Mouse (Mus musculus) heart, embryonic 16.5 days (tissue): ENCODE data around the gene Orc5. TPM values are rescaled to one million over a fixed set of nuclear protein-coding genes. Genes with fewer than 3 reads are reported as not detected.
"Not testable (repeated sequence)": the region's sequence is repeated elsewhere in the genome, so short reads cannot be mapped to it uniquely, and the experiment has no call there.

Experiments used
- ATAC-seq: fragments of 200-750 bp; cut with Nextera tagmentation; replicated peaks from 2 replicates; pipeline ENCODE4 v1.8.0; 2017; ENCODE audit warnings: moderate number of reproducible peaks; ENCODE audit not compliant: insufficient read depth, low FRiP score; ENCODE audit errors: extremely low read depth
- H3K27ac ChIP-seq: fragments of 300-500 bp; sonication (generic); 2 replicates; pipeline ENCODE4 v1.5.1; 2014; ENCODE audit warnings: mild to moderate bottlenecking, low read length, control low read depth, moderate library complexity
- H3K27me3 ChIP-seq: fragments of 300-500 bp; sonication (generic); 2 replicates; pipeline ENCODE4 v1.6.1; 2014; ENCODE audit warnings: low read length, mixed read lengths; ENCODE audit not compliant: control insufficient read depth, insufficient read depth
- H3K36me3 ChIP-seq: fragments of 300-500 bp; sonication (generic); 2 replicates; pipeline ENCODE4 v1.6.1; 2014; ENCODE audit not compliant: control insufficient read depth, insufficient read depth
- H3K4me1 ChIP-seq: fragments of 300-500 bp; sonication (generic); 2 replicates; pipeline ENCODE4 v1.6.1; 2014; ENCODE audit warnings: low read length, mixed read lengths; ENCODE audit not compliant: control insufficient read depth, insufficient read depth
- H3K4me2 ChIP-seq: fragments of 300-500 bp; sonication (generic); 2 replicates; pipeline ENCODE4 v1.6.1; 2014; ENCODE audit warnings: low read depth, mild to moderate bottlenecking, control low read depth, low read length
- H3K4me3 ChIP-seq: fragments of 300-500 bp; sonication (generic); 2 replicates; pipeline ENCODE4 v1.5.1; 2014; ENCODE audit warnings: mild to moderate bottlenecking, control low read depth, low read length
- H3K9ac ChIP-seq: fragments of 300-500 bp; sonication (generic); 2 replicates; pipeline ENCODE4 v1.6.1; 2014; ENCODE audit warnings: low read length, control low read depth
- H3K9me3 ChIP-seq: fragments of 300-500 bp; sonication (generic); replicated peaks from 2 replicates; pipeline ENCODE4 v1.6.1; 2016; ENCODE audit warnings: low read length; ENCODE audit not compliant: control insufficient read depth
- WGBS: fragments of 180-500 bp; shearing (Covaris S2); extraction: QIAGEN DNeasy Blood & Tissue Kit; methylation state at CpG from one replicate; pipeline ENCODE4 v1.1.7; 2014; 5-methylcytosine and 5-hydroxymethylcytosine counted together
- polyA plus RNA-seq: library from polyadenylated mRNA; unstranded; fragments of >200 nt; fragmentation: Nextera tagmentation; extraction: Ambion mirVana; gene quantifications from 2 replicates; pipeline ENCODE4 v1.2.1, GENCODE M21; 2015

Gene Orc5
- polyA plus RNA-seq, 1 experiment from 2014 or later: 29.3 TPM

DNA sequence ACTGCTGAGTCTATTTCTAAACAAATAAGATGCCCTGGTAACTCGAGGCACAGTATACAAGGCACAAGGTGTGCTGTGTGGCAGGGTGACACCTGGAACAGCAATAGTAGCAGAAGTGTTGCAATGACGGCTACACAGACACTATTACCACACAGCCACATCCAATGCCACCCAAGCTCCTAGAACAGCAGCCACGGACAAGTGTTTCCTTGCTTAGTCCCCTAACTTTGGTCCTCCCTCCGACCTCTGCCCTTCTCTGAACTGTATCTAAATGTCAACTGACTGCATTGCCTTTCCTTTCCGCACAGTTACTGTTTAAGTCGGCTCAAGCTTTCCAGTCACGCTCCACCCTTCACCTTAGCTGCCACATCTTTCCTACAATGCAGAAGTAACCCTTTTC, 36.0 kb downstream of the Orc5 start:
- H3K4me3 ChIP-seq, H3K9me3 ChIP-seq, H3K4me2 ChIP-seq, H3K27ac ChIP-seq, H3K36me3 ChIP-seq, H3K9ac ChIP-seq, H3K4me1 ChIP-seq, ATAC-seq, H3K27me3 ChIP-seq: not testable (repeated sequence)
- no CpG with 5 or more reads among the region's 7 CpGs for WGBS

DNA sequence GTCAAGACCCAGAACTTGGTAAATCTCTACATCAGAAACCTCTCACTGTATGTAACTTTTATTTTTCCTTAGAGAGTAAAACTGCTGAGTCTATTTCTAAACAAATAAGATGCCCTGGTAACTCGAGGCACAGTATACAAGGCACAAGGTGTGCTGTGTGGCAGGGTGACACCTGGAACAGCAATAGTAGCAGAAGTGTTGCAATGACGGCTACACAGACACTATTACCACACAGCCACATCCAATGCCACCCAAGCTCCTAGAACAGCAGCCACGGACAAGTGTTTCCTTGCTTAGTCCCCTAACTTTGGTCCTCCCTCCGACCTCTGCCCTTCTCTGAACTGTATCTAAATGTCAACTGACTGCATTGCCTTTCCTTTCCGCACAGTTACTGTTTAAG, 37.6 kb downstream of the Orc5 start:
- no CpG with 5 or more reads among the region's 5 CpGs for WGBS
- H3K36me3 ChIP-seq, ATAC-seq, H3K4me3 ChIP-seq, H3K4me1 ChIP-seq, H3K27me3 ChIP-seq, H3K4me2 ChIP-seq, H3K27ac ChIP-seq, H3K9ac ChIP-seq, H3K9me3 ChIP-seq: not testable (repeated sequence)

DNA sequence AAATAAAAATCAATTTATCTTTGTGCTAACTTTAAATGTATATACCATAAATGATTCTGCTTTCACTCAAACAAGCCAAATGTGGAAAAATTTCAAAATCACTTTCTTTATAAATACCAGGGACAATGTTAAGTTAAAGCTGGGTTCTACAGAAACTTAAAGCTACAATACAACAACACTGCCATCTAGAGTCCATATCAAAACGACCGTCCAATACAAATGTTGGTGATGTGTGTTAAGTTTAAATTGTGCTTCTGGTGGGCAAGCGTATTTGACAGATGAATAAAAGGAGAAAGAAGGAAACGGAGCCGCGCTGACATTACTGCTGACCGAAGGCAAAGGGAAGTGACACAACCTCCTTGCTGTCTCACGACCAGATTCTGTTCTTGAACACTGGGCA, 38.4 kb downstream of the Orc5 start:
- no peak for ATAC-seq
- Histone ChIP-seq H3K9me3 (no peaks in the 10 kb centered on the region), H3K4me2 (no peak overlapping the region), H3K27ac (no peak overlapping the region), H3K36me3 (peaks cover 4% of the 10 kb centered on the region; the same call in 1 of the 2 replicates), H3K4me1 (no peaks in the 10 kb centered on the region), H3K27me3 (no peaks in the 10 kb centered on the region), H3K4me3 (no peak overlapping the region), H3K9ac (no peak overlapping the region)
- 64% methylated on average over 8 of the region's 8 CpGs for WGBS

DNA sequence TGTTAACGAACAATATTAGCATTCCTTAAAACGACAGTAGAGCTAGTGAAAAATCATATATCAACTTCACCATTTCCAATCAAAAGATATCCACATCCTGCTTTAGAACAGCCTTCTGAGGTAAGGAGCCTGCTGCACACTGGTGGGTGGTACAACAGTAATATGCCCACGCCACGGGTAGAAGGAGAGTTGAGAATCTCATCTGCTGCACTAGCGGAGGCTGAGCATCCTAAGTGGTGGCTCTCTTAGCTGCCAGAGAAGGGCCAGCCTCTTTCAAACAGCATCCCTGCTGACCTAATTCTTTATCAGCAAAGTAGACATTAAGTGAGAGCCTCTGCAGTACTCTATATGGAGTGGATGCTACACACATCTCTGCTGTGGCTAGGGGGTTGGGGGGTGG, 41.7 kb downstream of the Orc5 start:
- 83% methylated on average over 5 of the region's 5 CpGs for WGBS
- peaks cover 2% of the 10 kb centered on the region; the same call in 1 of the 2 replicates for H3K36me3 ChIP-seq
- no peaks in the 10 kb centered on the region for H3K9me3 ChIP-seq
- H3K4me1 ChIP-seq: no peaks in the 10 kb centered on the region
- H3K4me2 ChIP-seq: no peak overlapping the region
- no peak overlapping the region for H3K4me3 ChIP-seq
- H3K27ac ChIP-seq: no peak overlapping the region
- H3K9ac ChIP-seq: no peak overlapping the region
- no peak for ATAC-seq
- no peaks in the 10 kb centered on the region for H3K27me3 ChIP-seq

DNA sequence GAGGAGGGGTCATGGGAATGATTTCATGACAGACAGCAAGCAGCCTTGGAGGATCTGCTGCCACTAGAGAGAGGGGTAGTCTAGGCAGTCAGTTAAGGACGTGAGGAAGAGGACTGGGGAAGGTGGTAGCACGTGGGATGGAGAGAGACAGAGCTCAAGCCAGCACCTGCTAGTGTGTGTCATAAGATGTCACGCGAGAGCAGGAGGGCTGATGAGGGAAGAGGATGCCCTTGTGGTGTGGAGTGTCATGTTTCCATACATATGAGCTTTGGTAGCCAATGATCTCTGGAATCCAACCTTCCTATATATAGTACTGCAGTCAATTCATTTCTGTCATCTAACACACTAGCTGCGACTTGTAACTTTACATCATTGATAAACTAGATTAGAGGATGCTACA, 50.8 kb downstream of the Orc5 start:
- H3K4me2 ChIP-seq: no peak overlapping the region
- no peaks in the 10 kb centered on the region for H3K4me1 ChIP-seq
- H3K9me3 ChIP-seq: no peaks in the 10 kb centered on the region
- no peak overlapping the region for H3K4me3 ChIP-seq
- no peaks in the 10 kb centered on the region for H3K27me3 ChIP-seq
- H3K36me3 ChIP-seq: peaks cover 18% of the 10 kb centered on the region
- WGBS: 82% methylated on average over 5 of the region's 5 CpGs
- no peak overlapping the region for H3K9ac ChIP-seq
- H3K27ac ChIP-seq: no peak overlapping the region
- no peak for ATAC-seq

DNA sequence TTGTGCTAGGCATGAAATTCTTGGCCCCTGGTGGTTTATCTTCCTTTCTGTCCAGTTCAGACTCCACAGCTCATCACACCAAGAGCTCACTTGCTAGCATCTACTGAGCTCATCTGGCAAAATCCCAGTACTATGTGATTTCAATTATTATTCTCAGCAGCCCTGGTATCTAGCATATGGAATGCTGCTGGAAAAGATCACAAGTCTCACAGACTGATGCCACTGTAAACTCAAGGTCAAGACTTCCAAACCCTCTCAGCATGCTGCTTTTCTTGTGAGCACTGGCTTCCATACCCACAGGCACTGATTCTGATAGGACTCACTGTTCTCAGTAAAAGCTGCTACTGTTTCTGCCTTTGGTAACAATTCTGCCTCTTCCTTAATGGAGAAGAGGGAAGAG, 59.1 kb downstream of the Orc5 start:
- Histone ChIP-seq H3K36me3 (no peaks in the 10 kb centered on the region), H3K9ac (no peak overlapping the region), H3K9me3 (no peaks in the 10 kb centered on the region), H3K27ac (no peak overlapping the region), H3K4me1 (no peaks in the 10 kb centered on the region), H3K4me3 (no peak overlapping the region), H3K4me2 (no peak overlapping the region), H3K27me3 (no peaks in the 10 kb centered on the region)
- ATAC-seq: no peak

DNA sequence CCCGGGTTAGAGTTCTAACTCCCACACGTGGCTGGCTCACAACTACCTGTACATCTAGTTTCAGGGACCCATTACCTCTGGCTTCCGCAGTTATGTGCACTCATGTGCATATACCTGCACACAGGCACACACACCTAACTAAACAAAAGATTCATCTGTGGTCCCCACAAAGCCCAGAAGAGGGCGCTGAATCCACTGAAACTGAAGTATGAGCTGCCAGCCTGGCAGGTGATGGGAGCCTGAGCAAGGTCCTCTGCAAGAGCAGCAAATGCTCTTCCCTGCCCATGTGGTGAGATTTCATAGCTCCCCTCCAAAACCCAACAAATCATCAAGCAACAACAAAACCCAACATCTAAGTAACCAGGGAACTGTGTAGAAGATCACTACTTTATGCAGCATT, 61.1 kb downstream of the Orc5 start:
- no peak for ATAC-seq
- WGBS: 73% methylated on average over 4 of the region's 4 CpGs

DNA sequence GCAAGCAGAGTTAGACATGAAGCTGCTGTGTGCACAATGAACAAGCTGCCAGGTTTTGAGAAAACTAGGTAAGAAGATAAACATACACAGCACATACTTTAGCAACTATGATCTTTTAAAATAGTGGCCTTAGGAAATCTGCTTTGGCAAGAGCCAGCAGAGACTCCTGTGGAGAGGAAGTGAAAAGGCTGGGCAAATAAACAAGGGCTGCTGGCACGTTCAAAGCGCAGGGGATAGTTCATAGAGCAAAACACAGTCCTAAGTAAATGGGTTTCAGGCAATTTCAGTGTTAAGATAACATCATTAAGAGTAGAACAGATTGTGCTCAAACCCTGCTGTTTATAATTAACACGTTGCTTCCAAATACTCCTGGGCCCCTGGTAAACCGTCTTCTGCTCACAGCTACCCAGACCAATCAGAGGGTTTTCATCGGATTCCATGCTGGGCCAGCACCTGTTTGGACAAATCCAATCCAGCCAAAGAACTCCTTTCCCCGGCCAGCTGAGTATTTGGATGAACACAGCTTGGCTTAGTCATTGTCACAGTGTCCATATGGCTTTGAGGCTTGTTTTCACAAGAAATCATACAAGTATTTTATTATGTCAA, 63.5 kb downstream of the Orc5 start:
- no peaks in the 10 kb centered on the region for H3K27me3 ChIP-seq
- 0 out of 2 replicates have a peak, but pooled peaks cover 3% of the 10 kb centered on the region for H3K36me3 ChIP-seq
- no peaks in the 10 kb centered on the region for H3K4me1 ChIP-seq
- no peak overlapping the region for H3K4me2 ChIP-seq
- no peak for ATAC-seq
- WGBS: 72% methylated on average over 6 of the region's 6 CpGs
- H3K9ac ChIP-seq: no peak overlapping the region
- no peak overlapping the region for H3K4me3 ChIP-seq
- no peak overlapping the region for H3K27ac ChIP-seq
- H3K9me3 ChIP-seq: no peaks in the 10 kb centered on the region

More for the DNA sequence above, 61.1 kb downstream of the Orc5 start:
- no peaks in the 10 kb centered on the region for H3K9me3 ChIP-seq
- no peak overlapping the region for H3K9ac ChIP-seq
- 0 out of 2 replicates have a peak, but pooled peaks cover 3% of the 10 kb centered on the region for H3K36me3 ChIP-seq
- H3K27me3 ChIP-seq: no peaks in the 10 kb centered on the region
- H3K27ac ChIP-seq: no peak overlapping the region
- no peak overlapping the region for H3K4me2 ChIP-seq
- no peaks in the 10 kb centered on the region for H3K4me1 ChIP-seq
- H3K4me3 ChIP-seq: no peak overlapping the region

DNA sequence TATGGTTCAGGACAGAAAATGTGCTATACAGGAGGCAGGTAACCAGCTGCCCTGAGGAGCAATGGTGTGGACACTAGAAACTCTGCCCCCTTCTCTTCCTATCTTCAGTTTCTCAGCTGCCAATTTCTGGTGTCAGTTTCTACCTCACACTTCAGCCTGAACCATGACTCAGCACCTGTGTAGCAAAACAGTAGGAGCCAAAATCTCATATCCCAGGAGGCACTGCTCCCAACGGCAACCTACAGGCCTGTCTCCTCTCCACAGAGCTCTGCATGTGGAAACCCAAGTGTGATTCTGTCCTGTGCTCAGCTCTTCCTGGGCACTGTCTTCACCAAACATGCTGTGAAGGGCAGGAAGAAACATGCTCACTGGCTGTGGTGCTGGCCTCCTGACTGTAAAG, 64.5 kb downstream of the Orc5 start:
- Histone ChIP-seq H3K27ac (no peak overlapping the region), H3K4me1 (no peaks in the 10 kb centered on the region), H3K9ac (no peak overlapping the region), H3K4me3 (no peak overlapping the region), H3K4me2 (no peak overlapping the region), H3K9me3 (no peaks in the 10 kb centered on the region), H3K27me3 (no peaks in the 10 kb centered on the region), H3K36me3 (0 out of 2 replicates have a peak, but pooled peaks cover 3% of the 10 kb centered on the region)
- no peak for ATAC-seq
- WGBS: 60% methylated on average over 1 of the region's 1 CpGs
